Mouse (Mus musculus): ENCODE data around the gene Cc2d2b.

GRCm38 (mm10) chr19:40762023-40762759 lies 13.6 kb downstream of the Cc2d2b start:
- TF ChIP-seq MAX (IDR thresholded peaks at IDR 0.05) (no peak), USF1 (IDR thresholded peaks at IDR 0.05; ENCODE audit: low read depth) (no peak)
